Mouse (Mus musculus): ENCODE data around the gene Pianp.

DNA sequence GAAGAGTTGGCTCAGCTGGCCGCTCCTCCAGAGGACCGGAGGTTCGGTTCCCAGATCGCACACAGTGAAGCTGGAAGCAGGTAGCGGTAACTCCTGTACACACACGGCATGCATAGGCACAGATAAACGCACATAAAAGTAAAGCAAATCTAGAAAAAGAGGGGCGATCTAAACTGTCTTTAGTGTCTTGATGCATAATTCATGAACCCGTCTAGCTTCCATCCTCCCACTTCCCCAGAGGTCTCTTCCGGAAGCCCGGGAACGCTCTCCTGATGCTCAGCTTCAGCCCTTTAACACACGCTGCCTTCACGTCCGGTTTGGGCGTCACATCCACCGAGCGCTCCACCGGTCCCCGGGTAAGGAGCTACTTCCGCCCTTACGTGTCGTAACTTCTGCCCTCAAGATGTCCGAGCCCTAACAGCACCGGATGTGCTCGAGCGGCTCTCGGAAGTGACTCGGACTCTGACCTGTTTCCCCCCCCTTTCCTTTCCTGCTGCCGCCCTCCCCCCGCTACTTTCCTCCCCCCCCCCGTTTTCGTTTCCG, 12.2 kb downstream of the Pianp start:
- no peak for TF ChIP-seq CTCF (IDR thresholded peaks at IDR 0.05; ENCODE audit: low read depth, low read length)
- no peak for TF ChIP-seq TAL1 (conservative IDR thresholded peaks at IDR 0.05; ENCODE audit: low read depth, low read length)

Data from G1E (cell line).